Mouse (Mus musculus) C2C12 (cell line): ENCODE measurements around the gene Pisd.
"Not testable (repeated sequence)": the region's sequence is repeated elsewhere in the genome, so short reads cannot be mapped to it uniquely, and the experiment has no call there.

Experiments
- CTCF ChIP-seq: IDR thresholded peaks from one replicate; pipeline ENCODE4 v1.5.1; 2011; ENCODE audit not compliant: control insufficient read depth, insufficient read depth, insufficient read length
- MAX ChIP-seq: IDR thresholded peaks from one replicate; pipeline ENCODE4 v1.6.1; 2011; ENCODE audit warnings: mild to moderate bottlenecking, control low read depth
- MYOG ChIP-seq: IDR thresholded peaks from one replicate; pipeline ENCODE4 v1.6.1; 2011; ENCODE audit not compliant: control insufficient read depth, insufficient read length; ENCODE audit errors: extremely low read depth
- USF1 ChIP-seq: IDR thresholded peaks from one replicate; pipeline ENCODE4 v1.6.1; 2011; ENCODE audit warnings: low read depth, mild to moderate bottlenecking, control low read depth, moderate library complexity

DNA sequence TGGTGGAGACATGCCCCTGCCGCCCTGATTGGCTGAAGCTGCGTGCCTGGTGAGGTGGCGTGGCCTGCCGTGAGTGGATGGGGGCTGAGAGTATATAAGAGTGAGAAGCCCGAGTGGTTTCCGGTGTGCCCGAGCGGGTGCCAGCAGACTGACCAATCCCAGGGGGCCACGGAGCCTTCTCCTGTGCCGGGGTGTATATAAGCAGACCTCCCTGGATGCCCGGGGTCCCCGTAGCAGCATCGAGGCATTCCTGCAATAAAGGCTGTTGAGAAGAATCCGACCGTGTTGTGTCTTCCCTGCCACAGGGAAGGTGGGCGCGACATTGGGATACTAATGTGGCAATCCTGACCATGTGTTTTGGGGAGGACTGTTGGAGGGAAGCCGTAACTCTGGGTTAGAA lies 25.1 kb downstream of the Pisd start:
- TF ChIP-seq CTCF, USF1, MAX, MYOG: not testable (repeated sequence)
